Mouse (Mus musculus) sigmoid colon, adult 10 weeks (tissue): ENCODE results near the gene Olfr855. TPM values are rescaled to one million over a fixed set of nuclear protein-coding genes. Genes with fewer than 3 reads are reported as not detected.

Experiments used
- polyA plus RNA-seq: library from polyadenylated mRNA; stranded (reverse); fragments of 350-450 nt; fragmentation: Illumina TruSeq; extraction: RNeasy Lipid Tissue Mini Kit (QIAGEN cat#74804); gene quantifications from one replicate; pipeline ENCODE4 v1.2.3, GENCODE M21; 2014; ENCODE audit warnings: low read depth, low replicate concordance

Olfr855 gene
- polyA plus RNA-seq = not detected

GRCm38 (mm10) chr9:19582317-19582716, at the start of gene Olfr855:
Gene Olfr855, plus strand, starts transcription at chr9:19582617.

GRCm38 (mm10) chr9:19540976-19541375, 41.4 kb upstream of the Olfr855 start, which contains the start of gene Olfr853:
Gene Olfr853, minus strand, starts transcription at chr9:19541076.

GRCm38 (mm10) chr9:19567282-19567681, 15.1 kb upstream of the Olfr855 start, which contains the start of gene Olfr854:
Gene Olfr854, minus strand, starts transcription at chr9:19567382.

GRCm38 (mm10) chr9:19621843-19622822, 39.7 kb downstream of the Olfr855 start, which contains the start of gene Zfp317:
Gene Zfp317, plus strand, starts transcription at chr9:19622102.

Other genes starting within 250 kb of the Olfr855 start
- gene Olfr845, start 246.2 kb upstream of the Olfr855 start, polyA plus RNA-seq = not detected
- gene Olfr846, start 218.6 kb upstream of the Olfr855 start, polyA plus RNA-seq = not detected
- not detected for gene Olfr847, start 203.9 kb upstream of the Olfr855 start, polyA plus RNA-seq
- not detected for gene Olfr849, start 142.4 kb upstream of the Olfr855 start, polyA plus RNA-seq
- not detected for gene Olfr850, start 104.4 kb upstream of the Olfr855 start, polyA plus RNA-seq
- not detected for gene Olfr851, start 89.3 kb upstream of the Olfr855 start, polyA plus RNA-seq
- not detected for gene Olfr853, start 41.5 kb upstream of the Olfr855 start, polyA plus RNA-seq
- not detected for gene Olfr854, start 15.2 kb upstream of the Olfr855 start, polyA plus RNA-seq
- gene Zfp317, start 39.5 kb downstream of the Olfr855 start, polyA plus RNA-seq = 48.5 TPM
- not detected for gene Olfr857, start 126.8 kb downstream of the Olfr855 start, polyA plus RNA-seq
- gene Olfr58, start 197.7 kb downstream of the Olfr855 start, polyA plus RNA-seq = not detected
- not detected for gene Olfr859, start 222.3 kb downstream of the Olfr855 start, polyA plus RNA-seq